Mouse (Mus musculus) right cerebral cortex, adult 18-20 months (tissue): ENCODE data around the gene Wdcp.
"Not testable (repeated sequence)": the region's sequence is repeated elsewhere in the genome, so short reads cannot be mapped to it uniquely, and the experiment has no call there.

Experiments used
- DNase-seq: peaks from one replicate; pipeline ENCODE4 v3.0.0; 2022; ENCODE audit warnings: mixed read lengths

Gene Wdcp

GRCm38 (mm10) chr12:4872273-4872672 lies 29.2 kb downstream of the Wdcp start:
- no peak for DNase-seq

- no peak for DNase-seq
Observed at GRCm38 (mm10) chr12:4872983-4873477, 29.9 kb downstream of the Wdcp start.

DNA sequence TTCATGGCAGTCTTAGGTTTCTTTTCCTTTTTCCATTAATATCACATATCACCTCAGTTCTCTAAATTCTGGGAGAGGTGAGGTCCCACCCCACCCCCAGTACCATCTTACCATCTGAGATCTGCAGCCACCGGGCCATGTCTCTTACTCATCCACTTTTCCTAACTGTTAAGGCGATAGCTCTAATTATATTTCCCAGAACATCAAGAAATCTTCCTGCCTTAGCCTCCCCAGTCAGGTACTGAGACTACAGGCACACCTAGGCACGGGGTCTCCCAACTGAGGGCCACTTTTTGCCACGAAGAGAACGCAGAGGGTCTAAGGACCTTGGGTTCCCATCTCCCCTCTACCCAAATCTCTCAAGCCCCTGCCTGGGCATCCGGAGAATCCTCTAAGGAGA lies 30.4 kb downstream of the Wdcp start:
- DNase-seq: no peak

DNA sequence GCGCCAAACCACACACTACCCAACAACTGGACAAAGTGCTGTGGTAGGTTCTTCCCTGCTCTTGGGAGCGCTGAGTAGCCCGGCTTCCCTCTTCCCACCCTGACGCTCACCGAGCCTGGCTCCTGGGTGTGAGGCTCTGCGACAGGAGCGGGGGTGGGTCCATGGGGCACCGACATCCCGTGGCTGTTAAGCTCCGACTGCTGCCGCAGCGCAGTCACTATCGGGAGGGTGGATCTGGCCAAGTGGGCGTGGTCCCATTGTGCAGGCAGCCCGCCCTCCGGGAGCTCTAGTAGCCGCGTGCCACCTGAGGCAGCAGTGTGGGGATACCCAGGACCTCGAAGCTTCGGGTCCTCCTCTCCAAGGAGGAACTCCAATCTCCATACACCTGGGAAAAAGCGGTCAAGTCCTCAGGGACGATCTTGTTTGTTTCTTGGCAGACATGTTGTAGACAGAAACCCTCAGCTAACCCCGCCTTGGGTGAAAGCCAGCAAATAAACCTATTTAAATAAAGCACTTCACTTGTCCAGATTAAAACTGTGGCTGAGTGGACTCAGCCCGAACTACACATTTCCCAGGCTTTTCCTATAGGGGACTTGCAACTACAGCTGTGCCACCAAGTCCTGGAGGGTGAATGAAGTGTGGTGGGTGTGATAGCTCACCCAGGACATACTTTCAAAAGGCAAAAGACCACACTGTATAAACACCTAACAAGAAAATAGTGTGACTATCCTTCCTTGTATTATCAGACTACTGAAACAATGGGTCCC lies 31.2 kb downstream of the Wdcp start, which contains the start of gene Mfsd2b:
Gene Mfsd2b (minus strand): TSS at position 199 of the 767 bp plus-strand sequence.
- peak; percentile 49 for DNase-seq

- no peak for DNase-seq
Observed at GRCm38 (mm10) chr12:4875623-4876022, 32.5 kb downstream of the Wdcp start.

- DNase-seq: no peak
Observed at GRCm38 (mm10) chr12:4878296-4878783, 35.2 kb downstream of the Wdcp start.

GRCm38 (mm10) chr12:4879048-4879447 lies 35.9 kb downstream of the Wdcp start:
- no peak for DNase-seq

DNA sequence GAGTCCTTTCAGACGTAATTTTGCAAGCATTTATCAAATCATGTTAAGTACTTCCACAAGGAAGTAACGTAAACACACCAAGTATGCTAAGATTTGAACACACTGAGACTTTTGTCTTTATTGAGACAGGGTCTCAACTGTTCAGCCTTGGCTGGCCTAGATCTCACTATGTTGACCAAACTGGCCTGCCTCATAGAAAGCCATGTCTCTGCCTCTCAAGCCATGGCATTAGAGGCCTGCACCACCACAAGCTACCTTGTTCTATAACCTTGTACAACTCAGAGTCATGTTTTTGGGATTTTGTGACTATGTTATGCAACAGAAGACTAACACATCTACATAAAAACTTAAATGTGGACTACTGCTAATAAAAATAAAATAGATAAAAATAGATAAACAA lies 39.0 kb downstream of the Wdcp start:
- no peak for DNase-seq

GRCm38 (mm10) chr12:4885062-4885461 lies 42.0 kb downstream of the Wdcp start:
- no peak for DNase-seq

DNA sequence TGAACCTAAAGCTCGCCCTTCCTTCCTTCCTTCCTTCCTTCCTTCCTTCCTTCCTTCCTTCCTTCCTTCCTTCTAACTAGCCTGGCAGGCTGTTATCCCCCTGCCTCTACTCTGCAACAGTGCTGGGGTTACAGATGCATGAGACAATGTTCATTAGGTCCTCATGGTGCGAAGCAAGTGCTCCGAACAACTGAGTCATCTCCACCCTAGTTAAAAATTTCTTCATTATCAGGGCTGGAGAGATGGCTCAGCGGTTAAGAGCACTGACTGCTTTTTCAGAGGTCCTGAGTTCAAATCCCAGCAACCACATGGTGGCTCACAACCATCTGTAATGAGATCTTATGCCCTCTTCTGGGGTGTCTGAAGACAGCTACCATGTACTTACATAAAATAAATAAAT lies 43.5 kb downstream of the Wdcp start:
- not testable (repeated sequence) for DNase-seq

DNA sequence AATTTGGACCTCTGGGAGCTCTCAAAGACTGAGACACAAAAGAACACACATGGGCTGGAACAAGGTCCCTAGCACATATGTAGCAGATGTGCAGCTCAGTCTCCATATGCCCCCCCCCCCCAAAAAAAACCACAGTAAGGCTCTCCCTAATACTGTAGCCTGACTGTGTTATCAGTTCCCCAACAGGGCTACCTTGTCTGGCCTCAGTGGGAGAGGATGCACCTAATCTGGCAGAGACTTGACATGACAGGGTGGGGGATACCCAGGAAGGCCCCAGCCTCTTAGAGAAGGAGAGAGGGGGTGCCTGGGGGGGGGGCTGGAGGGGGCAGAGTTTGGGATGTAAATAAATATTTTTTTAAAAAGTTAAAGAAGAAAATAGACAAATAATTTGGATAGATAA lies 45.6 kb downstream of the Wdcp start:
- no peak for DNase-seq

- no peak for DNase-seq
Observed at GRCm38 (mm10) chr12:4889251-4889650, 46.1 kb downstream of the Wdcp start.

DNA sequence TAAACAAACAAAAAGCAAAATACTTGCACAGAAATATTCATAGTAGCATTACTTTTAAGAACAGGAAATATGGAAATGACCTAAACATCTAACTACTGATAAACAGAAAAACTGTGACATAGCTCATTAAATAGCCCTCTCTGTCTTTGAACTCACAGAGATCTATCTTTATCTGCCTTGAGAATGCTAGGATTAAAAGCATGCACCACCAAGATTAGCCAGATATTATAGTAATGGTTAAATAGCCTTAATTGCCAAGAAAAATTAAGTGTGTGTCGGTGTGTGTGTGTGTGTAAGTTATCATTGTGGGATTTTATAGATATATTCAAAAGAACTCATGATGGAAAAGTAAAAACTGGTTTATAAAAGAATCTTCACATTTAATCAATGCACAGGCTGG lies 46.8 kb downstream of the Wdcp start:
- no peak for DNase-seq

- DNase-seq: no peak
Observed at GRCm38 (mm10) chr12:4898024-4898423, 54.9 kb downstream of the Wdcp start.

GRCm38 (mm10) chr12:4905946-4906345 lies 62.8 kb downstream of the Wdcp start:
- DNase-seq: no peak

DNA sequence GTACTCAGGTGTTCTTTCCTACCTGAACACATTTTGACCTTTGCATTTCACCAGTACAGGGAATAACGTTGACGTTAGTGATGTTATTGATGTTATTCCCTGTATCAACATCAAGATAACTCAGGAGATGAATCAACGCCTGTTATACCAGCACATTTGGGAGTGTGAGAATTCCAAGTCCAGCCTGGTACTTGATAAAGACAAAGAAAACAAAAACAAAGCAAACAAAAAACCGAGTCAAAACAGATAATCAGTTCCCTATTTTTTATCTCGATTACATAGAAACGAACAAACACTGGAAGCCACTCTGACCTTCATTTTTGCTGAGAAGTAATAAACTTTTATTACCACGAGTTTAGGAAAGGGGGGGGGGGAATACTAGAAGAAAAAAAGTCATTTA lies 63.4 kb downstream of the Wdcp start:
- DNase-seq: no peak

- DNase-seq: peak; percentile 96
Observed at GRCm38 (mm10) chr12:4906951-4907906, 64.1 kb downstream of the Wdcp start, which contains the start of gene Ubxn2a. TSS of gene Ubxn2a (minus strand) at chr12:4907705.

DNA sequence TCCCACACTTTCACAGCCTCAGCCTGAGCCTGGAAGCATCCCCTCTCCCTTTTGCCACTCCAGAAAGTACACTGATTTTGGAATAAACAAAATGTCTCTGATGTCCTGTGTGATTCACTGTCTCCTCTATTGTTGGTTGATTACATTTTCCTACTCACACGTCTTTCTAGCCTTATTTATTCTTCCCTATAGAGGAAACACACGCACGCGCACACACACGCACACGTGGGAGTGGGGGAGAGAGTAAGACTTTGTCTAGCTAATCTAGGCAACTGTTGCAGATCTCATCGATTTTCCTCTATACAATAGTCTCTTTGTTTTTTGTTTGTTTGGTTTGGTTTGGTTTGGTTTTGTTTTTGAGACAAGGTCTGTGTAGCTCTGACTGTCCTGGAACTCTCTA lies 65.3 kb downstream of the Wdcp start:
- no peak for DNase-seq
